Mouse (Mus musculus) E14TG2a.4 (cell line): ENCODE measurements around the gene Usp4.
"Not testable (repeated sequence)": the region's sequence is repeated elsewhere in the genome, so short reads cannot be mapped to it uniquely, and the experiment has no call there.

Experiments used
- H3K27me3 ChIP-seq: 2 replicates; pipeline ENCODE4 v1.6.1; 2014; ENCODE audit warnings: low read length, control low read depth; ENCODE audit not compliant: insufficient read depth
- H3K36me3 ChIP-seq: 2 replicates; pipeline ENCODE4 v1.6.1; 2014; ENCODE audit warnings: low read length, control low read depth; ENCODE audit not compliant: insufficient read depth
- H3K4me1 ChIP-seq: replicated peaks from 2 replicates; pipeline ENCODE4 v1.6.1; 2014; ENCODE audit warnings: low read depth, low read length, control low read depth
- H3K4me3 ChIP-seq: replicated peaks from 2 replicates; pipeline ENCODE4 v1.5.1; 2014; ENCODE audit warnings: mild to moderate bottlenecking, low read length
- H3K9me3 ChIP-seq: 2 replicates; pipeline ENCODE4 v1.6.1; 2014; ENCODE audit warnings: low read length, control low read depth
- CTCF ChIP-seq: conservative IDR thresholded peaks from 2 replicates; pipeline ENCODE4 v1.5.1; 2014; ENCODE audit warnings: low read length
- NANOG ChIP-seq: IDR thresholded peaks from 2 replicates; pipeline ENCODE4 v1.6.1; 2014; ENCODE audit warnings: borderline replicate concordance, low read length, mixed read lengths
- POU5F1 ChIP-seq: IDR thresholded peaks from 2 replicates; pipeline ENCODE4 v1.6.1; 2014; ENCODE audit warnings: low read length, borderline replicate concordance

Usp4 gene

GRCm38 (mm10) chr9:108317572-108317971 lies 30.1 kb upstream of the Usp4 start:
- H3K27me3 ChIP-seq = no peaks in the 10 kb centered on the region
- H3K4me1 ChIP-seq = peaks cover 83% of the 10 kb centered on the region
- H3K9me3 ChIP-seq = no peaks in the 10 kb centered on the region
- peaks cover 84% of the 10 kb centered on the region for H3K36me3 ChIP-seq
- TF ChIP-seq POU5F1 (no peak), CTCF (no peak), NANOG (no peak)
- H3K4me3 ChIP-seq = no peak overlapping the region

DNA sequence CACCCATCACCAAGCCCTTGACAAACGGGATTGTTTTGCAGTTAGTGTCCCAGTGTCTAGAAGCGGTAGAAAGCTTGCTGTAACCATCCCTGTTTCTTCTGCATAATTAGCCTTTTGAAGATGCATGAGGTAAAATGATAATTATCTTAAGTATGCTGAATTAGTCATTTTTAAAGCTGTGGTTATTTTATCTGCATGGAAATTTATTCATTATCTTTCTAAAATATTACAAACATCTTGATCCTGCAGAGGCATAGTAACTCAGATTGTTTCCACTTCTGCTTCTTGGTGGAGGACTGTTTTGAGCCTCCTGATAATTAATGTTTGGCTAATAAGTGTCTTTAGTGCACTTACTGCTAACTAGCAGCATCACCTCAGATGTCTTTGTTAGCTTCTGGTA lies 29.2 kb upstream of the Usp4 start:
- TF ChIP-seq POU5F1 (no peak), NANOG (no peak), CTCF (no peak)
- peaks cover 82% of the 10 kb centered on the region for H3K36me3 ChIP-seq
- H3K4me1 ChIP-seq = peaks cover 86% of the 10 kb centered on the region
- no peaks in the 10 kb centered on the region for H3K27me3 ChIP-seq
- H3K9me3 ChIP-seq = no peaks in the 10 kb centered on the region
- H3K4me3 ChIP-seq = no peak overlapping the region

- TF ChIP-seq CTCF = peak; percentile 15
- not testable (repeated sequence) for H3K27me3 ChIP-seq, H3K9me3 ChIP-seq, H3K4me3 ChIP-seq
- H3K36me3 ChIP-seq = peaks cover 85% of the 10 kb centered on the region
- H3K4me1 ChIP-seq = peaks cover 89% of the 10 kb centered on the region
Measured at GRCm38 (mm10) chr9:108322054-108322453, 25.6 kb upstream of the Usp4 start.

- Histone ChIP-seq H3K36me3 (peaks cover 87% of the 10 kb centered on the region), H3K4me3 (no peak overlapping the region), H3K9me3 (no peaks in the 10 kb centered on the region), H3K27me3 (no peaks in the 10 kb centered on the region), H3K4me1 (peaks cover 61% of the 10 kb centered on the region)
- no peak for TF ChIP-seq CTCF
- no peak for TF ChIP-seq POU5F1
- no peak for TF ChIP-seq NANOG
Measured at GRCm38 (mm10) chr9:108324784-108325183, 22.9 kb upstream of the Usp4 start.

- Histone ChIP-seq H3K36me3 (peaks cover 89% of the 10 kb centered on the region), H3K27me3 (no peaks in the 10 kb centered on the region), H3K9me3 (no peaks in the 10 kb centered on the region), H3K4me3 (no peak overlapping the region), H3K4me1 (peaks cover 52% of the 10 kb centered on the region)
- TF ChIP-seq CTCF (no peak), NANOG (no peak)
Measured at GRCm38 (mm10) chr9:108325811-108326210, 21.8 kb upstream of the Usp4 start.

- no peak for TF ChIP-seq POU5F1
- TF ChIP-seq NANOG = no peak
- TF ChIP-seq CTCF = no peak
- Histone ChIP-seq H3K4me3 (peak overlapping the region; percentile 96), H3K36me3 (peaks cover 63% of the 10 kb centered on the region)
Measured at GRCm38 (mm10) chr9:108337848-108338550, 9.7 kb upstream of the Usp4 start.

DNA sequence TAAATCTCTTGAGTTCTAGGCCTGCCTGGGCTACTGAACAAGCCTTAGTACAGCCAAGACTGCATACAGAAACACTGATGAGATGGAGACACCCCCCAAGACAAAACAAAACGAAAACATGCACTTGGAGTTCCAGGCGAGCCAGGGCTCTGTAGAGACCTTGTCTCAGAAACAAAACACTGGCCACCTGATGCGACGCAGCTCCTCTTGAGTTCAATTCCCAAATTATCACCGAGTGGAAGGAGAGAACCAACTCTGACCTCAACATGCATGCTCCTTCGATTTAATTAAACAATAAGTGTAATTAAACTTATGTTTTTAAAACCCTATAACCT lies 9.1 kb upstream of the Usp4 start:
- H3K4me3 ChIP-seq = peak overlapping the region; percentile 96
- no peaks in the 10 kb centered on the region for H3K27me3 ChIP-seq
- TF ChIP-seq POU5F1 (no peak), CTCF (no peak), NANOG (no peak)
- H3K36me3 ChIP-seq = peaks cover 58% of the 10 kb centered on the region
- no peaks in the 10 kb centered on the region for H3K9me3 ChIP-seq
- H3K4me1 ChIP-seq = peaks cover 54% of the 10 kb centered on the region

More at GRCm38 (mm10) chr9:108337848-108338550, 9.7 kb upstream of the Usp4 start:
- Histone ChIP-seq H3K4me1 (peaks cover 57% of the 10 kb centered on the region), H3K9me3 (no peaks in the 10 kb centered on the region), H3K27me3 (no peaks in the 10 kb centered on the region)

GRCm38 (mm10) chr9:108338886-108339781 lies 8.5 kb upstream of the Usp4 start, which contains the start of gene Gpx1:
Gene Gpx1 (plus strand): TSS chr9:108338903.
- H3K27me3 ChIP-seq = no peaks in the 10 kb centered on the region
- peak within 1 kb of the TSS; percentile 96 for H3K4me3 ChIP-seq
- H3K9me3 ChIP-seq = no peaks in the 10 kb centered on the region
- TF ChIP-seq CTCF (no peak), NANOG (no peak), POU5F1 (no peak)
- H3K4me1 ChIP-seq = peaks cover 49% of the 10 kb centered on the region
- H3K36me3 ChIP-seq = peaks cover 51% of the 10 kb centered on the region
